In the genomic region with DNA sequence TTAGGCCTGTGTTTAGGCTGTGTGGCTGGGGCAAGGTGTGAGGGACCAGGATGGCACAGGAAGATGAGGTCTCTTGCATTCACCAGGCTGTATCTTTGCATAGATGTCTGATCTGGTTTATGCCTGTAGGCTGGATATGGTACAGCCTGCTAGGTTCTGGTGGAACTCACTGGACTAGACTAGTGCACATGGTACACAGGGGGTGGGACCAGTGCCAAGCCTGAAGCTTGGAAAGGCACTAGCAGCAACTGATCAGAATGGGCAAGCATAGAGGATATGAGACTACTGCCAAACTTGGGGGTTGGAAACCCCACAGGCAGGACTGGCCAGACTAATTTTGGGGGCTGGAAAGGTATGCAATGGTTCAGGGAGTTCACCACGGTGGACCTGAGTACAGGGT, we compare ENCODE assay signal across 17 mouse cellular contexts. TPM values are rescaled to one million over a fixed set of nuclear protein-coding genes. Genes with fewer than 3 reads are reported as not detected.
DNase-seq lines count a peak whose midpoint lies in the region; ATAC-seq and TF ChIP-seq lines count a peak whose summit lies in the region.
"Had no signal": no experiment of that assay in that cellular context is flagged by ENCODE, and none has a peak within 500 bp of the region (broad histone marks: within the 10 kb centered on the region; RNA-seq: fewer than 3 reads in every experiment).

No protein-coding gene starts in this region.

- peak; percentile 67 for ATAC-seq in hindbrain, embryonic 16.5 days
- ATAC-seq in hindbrain, postnatal 0 days, result no peak
- ATAC-seq in erythroid progenitor cell, adult 5-6 weeks (replicated peaks; ENCODE audit: low FRiP score, poor library complexity, severe bottlenecking), result peak; percentile 34; the same call in 1 of the 2 replicates
- ATAC-seq: intestine, embryonic 15.5 days had no signal

- DNase-seq in hindbrain, postnatal 0 days (ENCODE audit: low spot score), result no peak
- DNase-seq in cerebellum, adult 11 months, result peak; percentile 30
- DNase-seq in cerebellum, adult 2 months, result peak; percentile 48 to 53
- no peak for DNase-seq in kidney, postnatal 4 days
- no peak for DNase-seq in adrenal gland, postnatal 25 days
- DNase-seq: adrenal gland, postnatal 36 days; heart, adult 18-20 months; kidney, postnatal 10 days; lung, embryonic 14.5 days; retina, postnatal 1 day; thymus, adult 2 months had no signal

- no peak overlapping the region for H3K4me2 ChIP-seq in hindbrain, embryonic 16.5 days (ENCODE audit: low read length)
- no peak overlapping the region for H3K4me2 ChIP-seq in hindbrain, postnatal 0 days (ENCODE audit: low read depth, low read length)
- H3K4me2 ChIP-seq: embryonic facial prominence, embryonic 15.5 days; intestine, embryonic 15.5 days; lung, embryonic 14.5 days; neural tube, embryonic 13.5 days had no signal

- H3K4me1 ChIP-seq in hindbrain, embryonic 16.5 days (ENCODE audit: control insufficient read depth, insufficient read depth, low read depth, low read length), result no peaks in the 10 kb centered on the region
- no peaks in the 10 kb centered on the region for H3K4me1 ChIP-seq in hindbrain, postnatal 0 days (ENCODE audit: insufficient read depth, low read length)
- H3K4me1 ChIP-seq in cerebellum, adult 2 months (ENCODE audit: control insufficient read depth, insufficient read depth, low read length), result peaks cover 6% of the 10 kb centered on the region
- H3K4me1 ChIP-seq: embryonic facial prominence, embryonic 15.5 days; intestine, embryonic 15.5 days; neural tube, embryonic 13.5 days had no signal

- no peak overlapping the region for H3K4me3 ChIP-seq in hindbrain, embryonic 16.5 days (ENCODE audit: low read length)
- no peak overlapping the region for H3K4me3 ChIP-seq in hindbrain, postnatal 0 days (ENCODE audit: low read length)
- no peak overlapping the region for H3K4me3 ChIP-seq in cerebellum, adult 2 months (replicated peaks; ENCODE audit: insufficient read depth, low read depth, low read length)
- H3K4me3 ChIP-seq: embryonic facial prominence, embryonic 15.5 days; intestine, embryonic 15.5 days; neural tube, embryonic 13.5 days had no signal

- no peak for TF ChIP-seq POLR2A in cerebellum, adult 2 months (IDR thresholded peaks at IDR 0.05; ENCODE audit: borderline replicate concordance, insufficient read depth, low read length)

- no peaks in the 10 kb centered on the region for H3K27me3 ChIP-seq in hindbrain, embryonic 16.5 days (replicated peaks; ENCODE audit: control insufficient read depth, insufficient read depth, low read length)
- H3K27me3 ChIP-seq in hindbrain, postnatal 0 days (ENCODE audit: insufficient read depth, low read length), result no peaks in the 10 kb centered on the region
- H3K27me3 ChIP-seq in cerebellum, adult 2 months (ENCODE audit: control insufficient read depth, insufficient read depth, low read length), result no peaks in the 10 kb centered on the region
- H3K27me3 ChIP-seq: embryonic facial prominence, embryonic 15.5 days; intestine, embryonic 15.5 days; neural tube, embryonic 13.5 days had no signal

- no peak overlapping the region for H3K27ac ChIP-seq in hindbrain, embryonic 16.5 days (ENCODE audit: low read depth, low read length)
- H3K27ac ChIP-seq in hindbrain, postnatal 0 days, result no peak overlapping the region
- H3K27ac ChIP-seq in cerebellum, adult 2 months (ENCODE audit: insufficient read depth, low read length), result no peak overlapping the region
- H3K27ac ChIP-seq: embryonic facial prominence, embryonic 15.5 days; intestine, embryonic 15.5 days; macrophage; neural tube, embryonic 13.5 days had no signal

- peaks cover 2% of the 10 kb centered on the region; the same call in 1 of the 2 replicates for H3K36me3 ChIP-seq in hindbrain, embryonic 16.5 days (ENCODE audit: control insufficient read depth, insufficient read depth, low read length)
- peaks cover 2% of the 10 kb centered on the region; the same call in 1 of the 2 replicates for H3K36me3 ChIP-seq in hindbrain, postnatal 0 days (ENCODE audit: insufficient read depth, low read length)
- H3K36me3 ChIP-seq: intestine, embryonic 15.5 days had no signal

- WGBS in hindbrain, embryonic 16.5 days, result 86% methylated on average over 1 of the region's 1 CpGs
- 90% methylated on average over 1 of the region's 1 CpGs for WGBS in hindbrain, postnatal 0 days
- WGBS in cerebellum, adult 2 months, result 14% methylated on average over 1 of the region's 1 CpGs

- no peak overlapping the region for H3K9ac ChIP-seq in hindbrain, embryonic 16.5 days (ENCODE audit: low read depth, low read length)
- H3K9ac ChIP-seq in hindbrain, postnatal 0 days (replicated peaks; ENCODE audit: low read length), result no peak overlapping the region
- H3K9ac ChIP-seq: embryonic facial prominence, embryonic 15.5 days; intestine, embryonic 15.5 days; lung, embryonic 14.5 days; neural tube, embryonic 13.5 days had no signal

- no peak for TF ChIP-seq CTCF in hindbrain, postnatal 0 days (IDR thresholded peaks at IDR 0.05; ENCODE audit: low read depth)
- TF ChIP-seq CTCF in cerebellum, adult 2 months (IDR thresholded peaks at IDR 0.05; ENCODE audit: borderline replicate concordance, insufficient read depth, low read depth, low read length), result no peak

- H3K9me3 ChIP-seq in hindbrain, embryonic 16.5 days (ENCODE audit: control insufficient read depth, low read length), result no peaks in the 10 kb centered on the region
- no peaks in the 10 kb centered on the region for H3K9me3 ChIP-seq in hindbrain, postnatal 0 days (ENCODE audit: low read length)
- H3K9me3 ChIP-seq: embryonic facial prominence, embryonic 15.5 days; intestine, embryonic 15.5 days; neural tube, embryonic 13.5 days had no signal

RNA-seq across cellular contexts. Expression of gene Kdm4c, which starts 35.2 kb away (rescaled TPM):
- 14.8 and 15.1 TPM in 2 replicates for polyA plus RNA-seq in hindbrain, embryonic 16.5 days (2015; fragmentation: Nextera tagmentation; extraction: Ambion mirVana)
- total RNA-seq in hindbrain, postnatal 0 days (2014; rRNA removed), result 13.8 and 14.8 TPM in 2 replicates
- 8.2 and 9.5 TPM in 2 replicates for polyA plus RNA-seq in hindbrain, postnatal 0 days (2015; fragmentation: Nextera tagmentation; extraction: Ambion mirVana)
- polyA plus RNA-seq in cerebellum, adult 2 months (2012; rRNA removed), result 14.0 TPM in 2 replicates
- total RNA-seq in erythroid progenitor cell, adult 5-6 weeks (2015; ENCODE audit: low replicate concordance), result 12.3 and 18.9 TPM in 2 replicates
- total RNA-seq in erythroid progenitor cell, adult 5-6 weeks (2017; ENCODE audit: low replicate concordance), result 18.5 and 20.1 TPM in 2 replicates
- 21.7 and 23.9 TPM in 2 replicates for total RNA-seq in adrenal gland, postnatal 25 days (2021)

Comparison
In these comparisons a context has a peak if more than half of its experiments do, and no peak if none do; other contexts are left out.
1. DNase-seq: peak in cerebellum, adult 11 months (single experiment) and cerebellum, adult 2 months (2 of 2); none in hindbrain, postnatal 0 days (single experiment), kidney, postnatal 4 days (0 of 2) and adrenal gland, postnatal 25 days (single experiment).